Mouse (Mus musculus): ENCODE results near the gene Psma6. TPM values are rescaled to one million over a fixed set of nuclear protein-coding genes. Genes with fewer than 3 reads are reported as not detected.
A peak's percentile ranks its signal among the peaks of the same experiment; 100 is the strongest.

The Psma6 gene
- total RNA-seq, 2 experiments from 2014 or later: 66.7 to 104 TPM

- ATAC-seq (replicated peaks; ENCODE audit: low FRiP score, poor library complexity, severe bottlenecking): no peak
Observed at GRCm38 (mm10) chr12:55456893-55457292, 72.9 kb downstream of the Psma6 start.

- ATAC-seq (replicated peaks; ENCODE audit: low FRiP score, poor library complexity, severe bottlenecking): no peak
Observed at GRCm38 (mm10) chr12:55459739-55460138, 75.7 kb downstream of the Psma6 start.

- no peak for ATAC-seq (replicated peaks; ENCODE audit: low FRiP score, poor library complexity, severe bottlenecking)
Observed at GRCm38 (mm10) chr12:55460900-55461299, 76.9 kb downstream of the Psma6 start.

GRCm38 (mm10) chr12:55461767-55462166 lies 77.7 kb downstream of the Psma6 start:
- ATAC-seq (replicated peaks; ENCODE audit: low FRiP score, poor library complexity, severe bottlenecking): no peak

GRCm38 (mm10) chr12:55462456-55462855 lies 78.4 kb downstream of the Psma6 start:
- ATAC-seq (replicated peaks; ENCODE audit: low FRiP score, poor library complexity, severe bottlenecking): no peak

- ATAC-seq (replicated peaks; ENCODE audit: low FRiP score, poor library complexity, severe bottlenecking): no peak
Observed at GRCm38 (mm10) chr12:55463087-55463486, 79.1 kb downstream of the Psma6 start.

GRCm38 (mm10) chr12:55463992-55464845 lies 80.2 kb downstream of the Psma6 start:
- ATAC-seq (replicated peaks; ENCODE audit: low FRiP score, poor library complexity, severe bottlenecking): no peak

- no peak for ATAC-seq (replicated peaks; ENCODE audit: low FRiP score, poor library complexity, severe bottlenecking)
Observed at GRCm38 (mm10) chr12:55464846-55465361, 80.9 kb downstream of the Psma6 start.

- ATAC-seq (replicated peaks; ENCODE audit: low FRiP score, poor library complexity, severe bottlenecking): peak; percentile 58
Observed at GRCm38 (mm10) chr12:55465401-55465983, 81.5 kb downstream of the Psma6 start.

GRCm38 (mm10) chr12:55466088-55466701 lies 82.2 kb downstream of the Psma6 start:
- ATAC-seq (replicated peaks; ENCODE audit: low FRiP score, poor library complexity, severe bottlenecking): no peak

- ATAC-seq (replicated peaks; ENCODE audit: low FRiP score, poor library complexity, severe bottlenecking): 0 out of 2 replicates have a peak, but pooled peaks have one; percentile 11
Observed at GRCm38 (mm10) chr12:55466816-55467215, 82.8 kb downstream of the Psma6 start.

GRCm38 (mm10) chr12:55467331-55468180 lies 83.5 kb downstream of the Psma6 start:
- ATAC-seq (replicated peaks; ENCODE audit: low FRiP score, poor library complexity, severe bottlenecking): no peak

Other genes with a start within 250 kb of the Psma6 start
- gene Srp54b, start 229.1 kb upstream of the Psma6 start, total RNA-seq (2015; ENCODE audit: low replicate concordance): 6.8 and 10.5 TPM in 2 replicates
- 8.5 and 38.5 TPM in 2 replicates for gene Srp54b, start 229.1 kb upstream of the Psma6 start, total RNA-seq (2017; ENCODE audit: low replicate concordance)
- 26.4 TPM in 1 of 2 replicates, not detected in the other for gene 1700047I17Rik2, start 184.6 kb upstream of the Psma6 start, total RNA-seq (2015; ENCODE audit: low replicate concordance)
- gene 1700047I17Rik2, start 184.6 kb upstream of the Psma6 start, total RNA-seq (2017; ENCODE audit: low replicate concordance): not detected in 2 replicates
- gene Srp54c, start 154.1 kb upstream of the Psma6 start, total RNA-seq (2015; ENCODE audit: low replicate concordance): 14.4 and 25.6 TPM in 2 replicates
- 28.4 and 30.2 TPM in 2 replicates for gene Srp54c, start 154.1 kb upstream of the Psma6 start, total RNA-seq (2017; ENCODE audit: low replicate concordance)
- 10.8 and 13.4 TPM in 2 replicates for gene 1110008L16Rik, start 84.6 kb upstream of the Psma6 start, total RNA-seq (2015; ENCODE audit: low replicate concordance)
- 3.3 and 5.3 TPM in 2 replicates for gene 1110008L16Rik, start 84.6 kb upstream of the Psma6 start, total RNA-seq (2017; ENCODE audit: low replicate concordance)
- 19.8 and 25.6 TPM in 2 replicates for gene Ppp2r3c, start 81.2 kb upstream of the Psma6 start, total RNA-seq (2015; ENCODE audit: low replicate concordance)
- 19.5 and 20.6 TPM in 2 replicates for gene Ppp2r3c, start 81.2 kb upstream of the Psma6 start, total RNA-seq (2017; ENCODE audit: low replicate concordance)
- 22.6 and 25.6 TPM in 2 replicates for gene Nfkbia, start 108.4 kb downstream of the Psma6 start, total RNA-seq (2015; ENCODE audit: low replicate concordance)
- gene Nfkbia, start 108.4 kb downstream of the Psma6 start, total RNA-seq (2017; ENCODE audit: low replicate concordance): 12.5 and 16.0 TPM in 2 replicates
- not detected in 2 replicates for gene Aldoart2, start 181.0 kb downstream of the Psma6 start, total RNA-seq (2015; ENCODE audit: low replicate concordance)
- gene Aldoart2, start 181.0 kb downstream of the Psma6 start, total RNA-seq (2017; ENCODE audit: low replicate concordance): not detected in 2 replicates
- gene Insm2, start 215.2 kb downstream of the Psma6 start, total RNA-seq (2015; ENCODE audit: low replicate concordance): not detected in 2 replicates
- gene Insm2, start 215.2 kb downstream of the Psma6 start, total RNA-seq (2017; ENCODE audit: low replicate concordance): not detected in 2 replicates